ENCODE assay signal across 8 mouse cellular contexts in genomic region chr15:86173136-86173985, GRCm38 (mm10). TPM values are rescaled to one million over a fixed set of nuclear protein-coding genes. Genes with fewer than 3 reads are reported as not detected.
DNase-seq lines count a peak whose midpoint lies in the region; ATAC-seq and TF ChIP-seq lines count a peak whose summit lies in the region.
"Had no signal": no experiment of that assay in that cellular context is flagged by ENCODE, and none has a peak within 500 bp of the region (broad histone marks: within the 10 kb centered on the region; RNA-seq: fewer than 3 reads in every experiment).

No protein-coding gene starts in this region.

- WGBS in midbrain, embryonic 13.5 days: 44% methylated on average over 16 of the region's 16 CpGs
- 40% methylated on average over 16 of the region's 16 CpGs for WGBS in midbrain, embryonic 10.5 days
- WGBS in heart, embryonic 11.5 days (ENCODE audit: insufficient replicate concordance): 29% methylated on average over 16 of the region's 16 CpGs
- WGBS in lung, embryonic 15.5 days: 36% methylated on average over 16 of the region's 16 CpGs
- 4% methylated on average over 16 of the region's 16 CpGs for WGBS in thymus, adult 2 months

- peaks cover 28% of the 10 kb centered on the region for H3K4me1 ChIP-seq in midbrain, embryonic 13.5 days (replicated peaks)
- H3K4me1 ChIP-seq in midbrain, embryonic 10.5 days: peaks cover 33% of the 10 kb centered on the region
- H3K4me1 ChIP-seq in heart, embryonic 11.5 days (ENCODE audit: control insufficient read depth, insufficient read depth, low read length): peaks cover 63% of the 10 kb centered on the region
- peaks cover 91% of the 10 kb centered on the region for H3K4me1 ChIP-seq in lung, embryonic 15.5 days
- H3K4me1 ChIP-seq in thymus, adult 2 months (replicated peaks; ENCODE audit: control insufficient read depth, insufficient read depth, low read length): peaks cover 96% of the 10 kb centered on the region

- H3K9ac ChIP-seq in midbrain, embryonic 13.5 days (replicated peaks): 0 out of 2 replicates have a peak overlapping the region, but pooled peaks have one; percentile 7
- H3K9ac ChIP-seq in heart, embryonic 11.5 days (ENCODE audit: low read depth, low read length): no peak overlapping the region
- no peak overlapping the region for H3K9ac ChIP-seq in lung, embryonic 15.5 days
- H3K9ac ChIP-seq: liver, embryonic 15.5 days had no signal

- ATAC-seq in midbrain, embryonic 13.5 days: no peak
- ATAC-seq in heart, embryonic 11.5 days (replicated peaks; ENCODE audit: insufficient number of reproducible peaks, low FRiP score, low TSS enrichment): no peak
- ATAC-seq in lung, embryonic 15.5 days (ENCODE audit: borderline replicate concordance, extremely low read depth, low FRiP score, low TSS enrichment): no peak

- no peaks in the 10 kb centered on the region for H3K9me3 ChIP-seq in midbrain, embryonic 13.5 days
- no peaks in the 10 kb centered on the region for H3K9me3 ChIP-seq in midbrain, embryonic 10.5 days (replicated peaks)
- no peaks in the 10 kb centered on the region for H3K9me3 ChIP-seq in heart, embryonic 11.5 days (replicated peaks; ENCODE audit: control insufficient read depth, low read length)
- H3K9me3 ChIP-seq in lung, embryonic 15.5 days: no peaks in the 10 kb centered on the region
- H3K9me3 ChIP-seq: liver, embryonic 15.5 days had no signal

- H3K4me2 ChIP-seq in midbrain, embryonic 13.5 days (replicated peaks): no peak overlapping the region
- peak overlapping the region; percentile 25 for H3K4me2 ChIP-seq in heart, embryonic 11.5 days
- no peak overlapping the region for H3K4me2 ChIP-seq in lung, embryonic 15.5 days
- H3K4me2 ChIP-seq: liver, embryonic 15.5 days had no signal

- no peak for TF ChIP-seq CTCF in thymus, adult 2 months (IDR thresholded peaks at IDR 0.05; ENCODE audit: borderline replicate concordance, control insufficient read depth, extremely low read depth, insufficient read depth, low read length, poor library complexity)

- TF ChIP-seq POLR2A in thymus, adult 2 months (IDR thresholded peaks at IDR 0.05; ENCODE audit: control insufficient read depth, extremely low read depth, insufficient read depth, low read length, poor library complexity): peak; percentile 37; the same call in 1 of the 2 replicates

- H3K27ac ChIP-seq in midbrain, embryonic 13.5 days: no peak overlapping the region
- no peak overlapping the region for H3K27ac ChIP-seq in midbrain, embryonic 10.5 days (replicated peaks)
- H3K27ac ChIP-seq in heart, embryonic 11.5 days (ENCODE audit: low read depth, low read length): 0 out of 2 replicates have a peak overlapping the region, but pooled peaks have one; percentile 22
- H3K27ac ChIP-seq in lung, embryonic 15.5 days: peak overlapping the region; percentile 39; the same call in 1 of the 2 replicates
- peak overlapping the region; percentile 94 for H3K27ac ChIP-seq in thymus, adult 2 months (ENCODE audit: control insufficient read depth, insufficient read depth, low read length)
- H3K27ac ChIP-seq: liver, embryonic 15.5 days had no signal

- no peak for DNase-seq in midbrain, embryonic 10.5 days (ENCODE audit: low spot score)
- DNase-seq in thymus, adult 2 months: peak; percentile 69
- DNase-seq in layer of hippocampus, postnatal 14 days (ENCODE audit: low spot score in 2 of 2): no peak
- DNase-seq in left cerebral cortex, postnatal 25 days (ENCODE audit: low spot score in 2 of 2): no peak

- intact Hi-C loops in left cerebral cortex, postnatal 25 days (cut with DNase I): no loop called here

- H3K27me3 ChIP-seq in midbrain, embryonic 13.5 days: no peaks in the 10 kb centered on the region
- H3K27me3 ChIP-seq in midbrain, embryonic 10.5 days (ENCODE audit: low read depth, poor library complexity, severe bottlenecking): no peaks in the 10 kb centered on the region
- no peaks in the 10 kb centered on the region for H3K27me3 ChIP-seq in heart, embryonic 11.5 days (ENCODE audit: control insufficient read depth, insufficient read depth, low read length)
- no peaks in the 10 kb centered on the region for H3K27me3 ChIP-seq in lung, embryonic 15.5 days
- H3K27me3 ChIP-seq in thymus, adult 2 months (ENCODE audit: control insufficient read depth, insufficient read depth, low read length): no peaks in the 10 kb centered on the region
- H3K27me3 ChIP-seq: liver, embryonic 15.5 days had no signal

- no peak overlapping the region for H3K4me3 ChIP-seq in midbrain, embryonic 13.5 days (replicated peaks)
- H3K4me3 ChIP-seq in midbrain, embryonic 10.5 days: no peak overlapping the region
- H3K4me3 ChIP-seq in heart, embryonic 11.5 days (ENCODE audit: low read depth, low read length): no peak overlapping the region
- no peak overlapping the region for H3K4me3 ChIP-seq in lung, embryonic 15.5 days
- H3K4me3 ChIP-seq in thymus, adult 2 months (ENCODE audit: control insufficient read depth, insufficient read depth, low read length): peak overlapping the region; percentile 30
- H3K4me3 ChIP-seq: liver, embryonic 15.5 days had no signal

- no peaks in the 10 kb centered on the region for H3K36me3 ChIP-seq in midbrain, embryonic 13.5 days
- H3K36me3 ChIP-seq in midbrain, embryonic 10.5 days: no peaks in the 10 kb centered on the region
- no peaks in the 10 kb centered on the region for H3K36me3 ChIP-seq in heart, embryonic 11.5 days (ENCODE audit: control insufficient read depth, insufficient read depth, low read length)
- H3K36me3 ChIP-seq in lung, embryonic 15.5 days: no peaks in the 10 kb centered on the region
- H3K36me3 ChIP-seq in thymus, adult 2 months (ENCODE audit: control insufficient read depth, insufficient read depth, low read length): no peaks in the 10 kb centered on the region
- H3K36me3 ChIP-seq: liver, embryonic 15.5 days had no signal

RNA-seq across cellular contexts. Expression of gene Cerk, which starts 12.6 kb away (rescaled TPM):
- polyA plus RNA-seq in midbrain, embryonic 13.5 days (2015; fragmentation: Nextera tagmentation; extraction: Ambion mirVana): 20.6 and 22.3 TPM in 2 replicates
- 13.3 and 16.8 TPM in 2 replicates for polyA plus RNA-seq in midbrain, embryonic 10.5 days (2016; fragmentation: Nextera tagmentation; extraction: Ambion mirVana)
- polyA plus RNA-seq in heart, embryonic 11.5 days (2014; fragmentation: Nextera tagmentation; extraction: Ambion mirVana): 10.1 and 10.6 TPM in 2 replicates
- 26.6 and 27.8 TPM in 2 replicates for polyA plus RNA-seq in lung, embryonic 15.5 days (2015; fragmentation: Nextera tagmentation; extraction: Ambion mirVana)
- 178 and 180 TPM in 2 replicates for polyA plus RNA-seq in thymus, adult 2 months (2012; rRNA removed)
- 10 to 100 TPM; 46.7 to 49.1 TPM for total RNA-seq in layer of hippocampus, postnatal 14 days (2021)
- total RNA-seq in left cerebral cortex, postnatal 25 days (2021): 10 to 100 TPM; 53.6 to 55.1 TPM

RNA-seq across cellular contexts. Expression of gene Tbc1d22a, which starts 40.9 kb away (rescaled TPM):
- 13.4 and 13.6 TPM in 2 replicates for polyA plus RNA-seq in midbrain, embryonic 13.5 days (2015; fragmentation: Nextera tagmentation; extraction: Ambion mirVana)
- polyA plus RNA-seq in midbrain, embryonic 10.5 days (2016; fragmentation: Nextera tagmentation; extraction: Ambion mirVana): 10.8 and 12.5 TPM in 2 replicates
- polyA plus RNA-seq in heart, embryonic 11.5 days (2014; fragmentation: Nextera tagmentation; extraction: Ambion mirVana): 6.0 and 7.3 TPM in 2 replicates
- polyA plus RNA-seq in lung, embryonic 15.5 days (2015; fragmentation: Nextera tagmentation; extraction: Ambion mirVana): 10.3 and 12.4 TPM in 2 replicates
- polyA plus RNA-seq in thymus, adult 2 months (2012; rRNA removed): 53.1 and 56.5 TPM in 2 replicates
- 10 to 100 TPM; 29.8 to 30.1 TPM for total RNA-seq in layer of hippocampus, postnatal 14 days (2021)
- 10 to 100 TPM; 28.8 to 31.6 TPM for total RNA-seq in left cerebral cortex, postnatal 25 days (2021)

Comparison
In these comparisons a context has a peak if more than half of its experiments do, and no peak if none do; other contexts are left out.
1. H3K27ac ChIP-seq: peak in heart, embryonic 11.5 days (single experiment), lung, embryonic 15.5 days (single experiment) and thymus, adult 2 months (single experiment); none in midbrain, embryonic 13.5 days (single experiment) and midbrain, embryonic 10.5 days (single experiment).